Mouse (Mus musculus): ENCODE measurements around the gene Ttc41.

The Ttc41 gene

GRCm38 (mm10) chr10:86784126-86784675, 78.6 kb downstream of the Ttc41 start:
- no peak for DNase-seq (ENCODE audit: low spot score)

- DNase-seq (ENCODE audit: low spot score) = no peak
These were observed 79.8 kb downstream of the Ttc41 start for GRCm38 (mm10) chr10:86785396-86785795.

- no peak for DNase-seq (ENCODE audit: low spot score)
These were observed 80.5 kb downstream of the Ttc41 start for GRCm38 (mm10) chr10:86786083-86786482.

- DNase-seq (ENCODE audit: low spot score) = no peak
These were observed 82.6 kb downstream of the Ttc41 start for GRCm38 (mm10) chr10:86788193-86788592.

- no peak for DNase-seq (ENCODE audit: low spot score)
These were observed 83.6 kb downstream of the Ttc41 start for GRCm38 (mm10) chr10:86789146-86789672.

- no peak for DNase-seq (ENCODE audit: low spot score)
These were observed 86.0 kb downstream of the Ttc41 start for GRCm38 (mm10) chr10:86791507-86792184.

- DNase-seq (ENCODE audit: low spot score) = no peak
These were observed 87.9 kb downstream of the Ttc41 start for GRCm38 (mm10) chr10:86793509-86793951.

GRCm38 (mm10) chr10:86794196-86794595, 88.6 kb downstream of the Ttc41 start:
- DNase-seq (ENCODE audit: low spot score) = no peak

GRCm38 (mm10) chr10:86794794-86795535, 89.4 kb downstream of the Ttc41 start:
- DNase-seq (ENCODE audit: low spot score) = no peak

GRCm38 (mm10) chr10:86796073-86796741, 90.6 kb downstream of the Ttc41 start:
- no peak for DNase-seq (ENCODE audit: low spot score)

GRCm38 (mm10) chr10:86807362-86807761, 101.8 kb downstream of the Ttc41 start:
- no peak for DNase-seq (ENCODE audit: low spot score)

- DNase-seq (ENCODE audit: low spot score) = no peak
These were observed 102.6 kb downstream of the Ttc41 start for GRCm38 (mm10) chr10:86808013-86808758.

- no peak for DNase-seq (ENCODE audit: low spot score)
These were observed 104.4 kb downstream of the Ttc41 start for GRCm38 (mm10) chr10:86810000-86810399.

GRCm38 (mm10) chr10:86810612-86811011, 105.0 kb downstream of the Ttc41 start:
- no peak for DNase-seq (ENCODE audit: low spot score)

- no peak for DNase-seq (ENCODE audit: low spot score)
These were observed 108.9 kb downstream of the Ttc41 start for GRCm38 (mm10) chr10:86814292-86815131.

- no peak for DNase-seq (ENCODE audit: low spot score)
These were observed 109.5 kb downstream of the Ttc41 start for GRCm38 (mm10) chr10:86815133-86815532.

- no peak for DNase-seq (ENCODE audit: low spot score)
These were observed 114.1 kb downstream of the Ttc41 start for GRCm38 (mm10) chr10:86819649-86820165.

- no peak for DNase-seq (ENCODE audit: low spot score)
These were observed 115.4 kb downstream of the Ttc41 start for GRCm38 (mm10) chr10:86821014-86821413.

GRCm38 (mm10) chr10:86824093-86824492, 118.5 kb downstream of the Ttc41 start:
- no peak for DNase-seq (ENCODE audit: low spot score)

GRCm38 (mm10) chr10:86824871-86825270, 119.3 kb downstream of the Ttc41 start:
- no peak for DNase-seq (ENCODE audit: low spot score)
